17 mouse cellular contexts compared by ENCODE assay signal in the genomic region with DNA sequence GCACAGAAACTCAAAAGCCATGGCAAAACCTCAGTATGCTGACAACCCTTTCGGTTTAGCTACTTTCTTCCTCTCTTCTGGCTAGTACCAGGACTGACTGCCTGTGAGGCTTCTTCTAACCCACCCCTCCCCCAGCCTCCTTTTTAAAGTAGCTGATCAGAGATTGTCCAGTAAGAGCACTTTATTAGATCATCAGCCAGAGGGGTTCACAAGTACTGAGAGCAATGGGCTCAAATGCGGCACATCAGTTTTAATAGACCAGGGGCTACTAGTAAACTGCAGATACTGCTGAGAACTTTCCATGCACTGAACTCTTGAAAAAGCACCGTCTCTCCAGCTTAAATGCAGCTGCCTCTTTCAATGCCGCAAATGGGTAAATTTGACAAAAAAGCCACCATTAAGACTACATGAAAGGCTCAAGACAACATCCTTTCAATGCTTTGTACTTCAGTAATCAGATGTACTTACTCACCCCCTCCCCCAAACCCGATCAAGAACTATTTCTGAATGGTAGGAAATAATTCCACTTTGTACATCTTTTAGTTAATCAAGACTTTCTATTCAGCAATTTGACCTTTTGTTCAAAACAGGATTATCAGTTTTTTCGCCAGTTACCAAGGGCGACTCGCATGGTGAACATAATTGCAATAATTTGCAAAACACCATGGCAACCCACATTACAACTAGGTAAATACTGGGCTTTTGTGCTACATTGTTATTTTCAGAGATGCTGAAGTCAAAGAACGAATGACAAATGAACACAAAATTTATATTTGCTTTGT.
DNase-seq lines count a peak whose midpoint lies in the region; ATAC-seq lines count a peak whose summit lies in the region.
"Had no signal": no experiment of that assay in that cellular context is flagged by ENCODE, and none has a peak within 500 bp of the region (broad histone marks: within the 10 kb centered on the region; RNA-seq: fewer than 3 reads in every experiment).

No protein-coding gene starts in this region.

- H3K4me2 ChIP-seq in midbrain, embryonic 15.5 days = no peak overlapping the region
- H3K4me2 ChIP-seq in forebrain, embryonic 11.5 days (ENCODE audit: low read depth, low read length, severe bottlenecking) = peak overlapping the region; percentile 21; the same call in 1 of the 2 replicates
- H3K4me2 ChIP-seq in midbrain, embryonic 14.5 days (ENCODE audit: low read length) = no peak overlapping the region
- H3K4me2 ChIP-seq: embryonic facial prominence, embryonic 12.5 days; intestine, embryonic 15.5 days; limb, embryonic 15.5 days; stomach, embryonic 15.5 days had no signal

- no peak overlapping the region for H3K4me3 ChIP-seq in midbrain, embryonic 10.5 days
- no peak overlapping the region for H3K4me3 ChIP-seq in midbrain, embryonic 15.5 days
- H3K4me3 ChIP-seq in forebrain, embryonic 11.5 days (ENCODE audit: low read depth, low read length) = no peak overlapping the region
- H3K4me3 ChIP-seq in midbrain, embryonic 14.5 days (replicated peaks; ENCODE audit: low read depth, low read length) = no peak overlapping the region
- H3K4me3 ChIP-seq: embryonic facial prominence, embryonic 12.5 days; intestine, embryonic 15.5 days; limb, embryonic 15.5 days; megakaryocyte, embryonic 14.5 days; stomach, embryonic 15.5 days had no signal

- no peaks in the 10 kb centered on the region for H3K36me3 ChIP-seq in midbrain, embryonic 10.5 days
- H3K36me3 ChIP-seq in midbrain, embryonic 15.5 days (replicated peaks) = no peaks in the 10 kb centered on the region
- no peaks in the 10 kb centered on the region for H3K36me3 ChIP-seq in forebrain, embryonic 11.5 days (ENCODE audit: control insufficient read depth, insufficient read depth, low read length)
- no peaks in the 10 kb centered on the region for H3K36me3 ChIP-seq in midbrain, embryonic 14.5 days (ENCODE audit: control insufficient read depth, insufficient read depth, low read length)
- H3K36me3 ChIP-seq: embryonic facial prominence, embryonic 12.5 days; intestine, embryonic 15.5 days; limb, embryonic 15.5 days; stomach, embryonic 15.5 days had no signal

- H3K9ac ChIP-seq in midbrain, embryonic 15.5 days = no peak overlapping the region
- H3K9ac ChIP-seq in forebrain, embryonic 11.5 days (ENCODE audit: low read length) = no peak overlapping the region
- no peak overlapping the region for H3K9ac ChIP-seq in midbrain, embryonic 14.5 days (replicated peaks; ENCODE audit: low read length)
- H3K9ac ChIP-seq: embryonic facial prominence, embryonic 12.5 days; intestine, embryonic 15.5 days; limb, embryonic 15.5 days; stomach, embryonic 15.5 days had no signal

- H3K27ac ChIP-seq in midbrain, embryonic 10.5 days (replicated peaks) = no peak overlapping the region
- no peak overlapping the region for H3K27ac ChIP-seq in midbrain, embryonic 15.5 days
- peak overlapping the region; percentile 58; the same call in 1 of the 2 replicates for H3K27ac ChIP-seq in forebrain, embryonic 11.5 days (ENCODE audit: low read depth, low read length)
- H3K27ac ChIP-seq in midbrain, embryonic 14.5 days (replicated peaks; ENCODE audit: low read depth, low read length) = no peak overlapping the region
- H3K27ac ChIP-seq: embryonic facial prominence, embryonic 12.5 days; intestine, embryonic 15.5 days; limb, embryonic 15.5 days; stomach, embryonic 15.5 days had no signal

- WGBS in midbrain, embryonic 10.5 days = 38% methylated on average over 9 of the region's 9 CpGs
- WGBS in midbrain, embryonic 15.5 days = 39% methylated on average over 9 of the region's 9 CpGs
- whole genome bisulfite sequencing in forebrain, embryonic 11.5 days = 33% methylated on average over 9 of the region's 9 CpGs
- 25% methylated on average over 9 of the region's 9 CpGs for WGBS in midbrain, embryonic 14.5 days

- peaks cover 19% of the 10 kb centered on the region for H3K4me1 ChIP-seq in midbrain, embryonic 10.5 days
- H3K4me1 ChIP-seq in midbrain, embryonic 15.5 days = no peaks in the 10 kb centered on the region
- 0 out of 2 replicates have a peak, but pooled peaks cover 2% of the 10 kb centered on the region for H3K4me1 ChIP-seq in forebrain, embryonic 11.5 days (replicated peaks; ENCODE audit: control insufficient read depth, insufficient read depth, low read length)
- H3K4me1 ChIP-seq in midbrain, embryonic 14.5 days (ENCODE audit: control insufficient read depth, insufficient read depth, low read length) = no peaks in the 10 kb centered on the region
- H3K4me1 ChIP-seq: embryonic facial prominence, embryonic 12.5 days; intestine, embryonic 15.5 days; limb, embryonic 15.5 days; megakaryocyte, embryonic 14.5 days; stomach, embryonic 15.5 days had no signal

- DNase-seq in midbrain, embryonic 10.5 days (ENCODE audit: low spot score) = peak; percentile 14
- DNase-seq in embryo, embryonic 10.5 days (ENCODE audit: low spot score) = peak; percentile 34
- peak; percentile 50 for DNase-seq in forebrain, embryonic 11.5 days (ENCODE audit: low spot score)
- peak; percentile 24 for DNase-seq in midbrain, embryonic 14.5 days
- no peak for DNase-seq in left cerebral cortex, adult 11 months (ENCODE audit: low spot score)
- no peak for DNase-seq in thymus, postnatal 10 days (ENCODE audit: low spot score in 2 of 2)
- DNase-seq: cerebellum, postnatal 10 days; heart, postnatal 4 days; lung, postnatal 10 days; right cerebral cortex, postnatal 14 days; thymus, adult 2 months had no signal

- H3K9me3 ChIP-seq in midbrain, embryonic 10.5 days (replicated peaks) = no peaks in the 10 kb centered on the region
- H3K9me3 ChIP-seq in midbrain, embryonic 15.5 days = no peaks in the 10 kb centered on the region
- no peaks in the 10 kb centered on the region for H3K9me3 ChIP-seq in forebrain, embryonic 11.5 days (ENCODE audit: control insufficient read depth, low read length)
- H3K9me3 ChIP-seq in midbrain, embryonic 14.5 days (ENCODE audit: control insufficient read depth, low read length) = no peaks in the 10 kb centered on the region
- H3K9me3 ChIP-seq: embryonic facial prominence, embryonic 12.5 days; intestine, embryonic 15.5 days; limb, embryonic 15.5 days; megakaryocyte, embryonic 14.5 days; stomach, embryonic 15.5 days had no signal

- ATAC-seq in midbrain, embryonic 15.5 days (replicated peaks) = no peak
- peak; percentile 90 for ATAC-seq in forebrain, embryonic 11.5 days (replicated peaks; ENCODE audit: low FRiP score)
- ATAC-seq in midbrain, embryonic 14.5 days (ENCODE audit: low FRiP score, low TSS enrichment) = no peak
- ATAC-seq: intestine, embryonic 15.5 days had no signal

- H3K27me3 ChIP-seq in midbrain, embryonic 10.5 days (ENCODE audit: low read depth, poor library complexity, severe bottlenecking) = peaks cover 35% of the 10 kb centered on the region
- no peaks in the 10 kb centered on the region for H3K27me3 ChIP-seq in midbrain, embryonic 15.5 days (replicated peaks)
- H3K27me3 ChIP-seq in forebrain, embryonic 11.5 days (ENCODE audit: control insufficient read depth, insufficient read depth, low read length) = no peaks in the 10 kb centered on the region; the same call in 1 of the 2 replicates
- H3K27me3 ChIP-seq in midbrain, embryonic 14.5 days (ENCODE audit: control insufficient read depth, insufficient read depth, low read length) = no peaks in the 10 kb centered on the region
- H3K27me3 ChIP-seq: embryonic facial prominence, embryonic 12.5 days; intestine, embryonic 15.5 days; limb, embryonic 15.5 days; megakaryocyte, embryonic 14.5 days; stomach, embryonic 15.5 days had no signal

Comparison
In these comparisons a context has a peak if more than half of its experiments do, and no peak if none do; other contexts are left out.
1. DNase-seq: peak in midbrain, embryonic 10.5 days (single experiment), embryo, embryonic 10.5 days (single experiment), forebrain, embryonic 11.5 days (single experiment) and midbrain, embryonic 14.5 days (single experiment); none in left cerebral cortex, adult 11 months (single experiment) and thymus, postnatal 10 days (0 of 2).